Mouse (Mus musculus): ENCODE measurements around the gene Ctc1.

DNA sequence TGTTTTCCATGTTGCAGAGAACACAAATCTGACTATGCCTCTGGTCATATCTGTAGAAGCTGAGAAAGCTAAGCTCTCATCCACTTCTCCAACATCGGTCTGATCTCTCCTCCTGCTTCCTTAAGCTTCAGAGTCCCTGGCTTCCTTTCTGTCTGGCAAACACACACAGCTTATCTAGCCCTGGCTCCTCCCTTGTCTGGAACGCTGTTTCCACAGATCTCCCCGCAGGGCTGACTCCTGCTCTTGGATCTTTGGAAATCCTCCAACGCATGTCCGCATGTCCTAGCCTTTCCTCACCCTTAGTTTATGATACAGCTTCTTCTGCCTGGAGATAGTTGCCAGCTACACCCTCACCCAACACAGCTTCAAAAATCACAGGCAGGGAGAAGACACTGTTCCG is 51.9 kb downstream of the Ctc1 start:
- TF ChIP-seq POLR2A (IDR thresholded peaks at IDR 0.05; ENCODE audit: borderline replicate concordance, control insufficient read depth, low read depth, low read length) (no peak), CTCF (IDR thresholded peaks at IDR 0.05; ENCODE audit: control insufficient read depth, insufficient read depth, low read length) (no peak)
